Mouse (Mus musculus) activated CD4-positive, CD25-positive, alpha-beta regulatory T cell, adult 4 months (primary cell): Measurements from ENCODE around the gene Samd4b. TPM values are rescaled to one million over a fixed set of nuclear protein-coding genes. Genes with fewer than 3 reads are reported as not detected.

ENCODE experiments used
- ATAC-seq: one replicate; pipeline ENCODE4 v1.8.0; 2017
- polyA plus RNA-seq, 2 experiments: library from polyadenylated mRNA; unstranded; fragments of 100-300 nt; shearing (Covaris generic); gene quantifications; one replicate each; pipeline ENCODE4 v1.2.1; 2017

Samd4b gene
- polyA plus RNA-seq, 2 experiments from 2014 or later = 6.2 to 7.4 TPM

DNA sequence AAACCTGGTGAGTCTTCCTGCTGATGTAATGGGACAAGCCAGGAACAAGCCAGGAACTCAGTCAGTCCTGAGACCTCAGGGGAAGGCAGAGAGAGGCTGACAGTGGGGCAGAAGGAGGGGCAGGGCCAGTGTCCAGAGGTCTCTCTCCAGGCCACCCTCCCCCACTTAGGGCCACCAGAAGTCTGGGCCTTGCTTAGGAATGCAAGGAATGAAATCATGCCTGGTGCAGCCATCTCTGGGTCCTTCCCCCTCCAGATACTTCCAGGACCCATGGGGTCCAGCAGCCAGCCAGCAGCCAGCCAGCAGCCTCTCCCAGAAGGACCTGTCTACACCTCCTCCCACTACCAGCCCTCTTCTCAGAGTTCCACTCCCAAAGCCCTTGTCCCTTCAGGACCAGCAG is 10.3 kb downstream of the Samd4b start:
- ATAC-seq = no peak

DNA sequence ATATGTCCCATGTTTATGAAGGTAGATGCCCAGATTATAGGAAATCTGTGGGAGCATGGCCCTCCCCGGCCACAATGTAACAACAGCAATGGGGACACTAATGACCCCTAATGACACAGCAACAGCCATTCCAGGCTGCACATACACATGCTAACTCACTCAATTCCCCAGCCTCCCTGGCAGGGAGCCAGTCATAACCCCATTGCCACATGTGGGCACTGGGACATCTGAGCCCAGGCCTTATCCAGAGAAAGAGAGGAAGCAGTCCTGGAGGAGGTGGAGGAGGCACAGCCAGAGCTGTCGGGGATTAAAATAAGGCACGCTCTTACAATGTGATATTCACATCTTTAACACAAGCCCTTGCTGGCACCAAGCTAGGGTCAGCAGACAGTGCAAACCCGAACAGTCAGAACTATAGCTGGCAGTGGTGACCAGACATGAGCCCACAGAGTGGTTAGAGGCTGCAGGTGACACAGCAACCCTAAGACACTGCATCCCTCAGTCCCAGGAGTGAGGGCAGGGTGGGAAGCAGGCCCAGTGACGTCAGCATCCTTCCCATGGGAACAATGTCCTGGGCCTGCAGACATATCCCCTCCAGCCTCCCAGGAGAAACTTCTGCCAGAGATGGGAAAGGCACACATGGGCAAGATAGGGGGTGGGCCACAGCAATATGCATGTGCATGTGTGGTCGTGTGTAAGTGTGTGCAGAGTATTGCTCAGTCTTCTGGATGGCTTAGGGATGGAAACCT is 11.1 kb downstream of the Samd4b start:
- no peak for ATAC-seq

- no peak for ATAC-seq
These were observed 12.9 kb downstream of the Samd4b start for GRCm38 (mm10) chr7:28585001-28585400.

DNA sequence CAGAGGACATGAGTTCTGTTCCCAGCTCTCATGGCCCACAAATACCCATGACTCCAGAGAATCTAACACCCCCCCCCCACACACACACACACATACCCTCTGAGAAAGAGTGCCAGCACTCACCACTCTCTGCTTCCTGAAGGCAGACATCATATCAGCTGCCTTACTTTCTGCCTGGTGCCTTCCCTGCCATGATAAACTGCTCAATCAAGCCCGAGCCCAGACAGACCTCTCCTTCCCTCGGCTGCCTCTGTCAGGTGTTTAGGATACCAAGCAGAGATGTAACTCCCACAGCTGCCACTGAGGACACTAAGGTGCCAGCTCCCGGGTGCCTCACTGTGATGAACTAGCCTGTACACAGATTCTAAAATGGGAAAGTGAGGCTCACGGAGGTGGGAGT is 13.5 kb downstream of the Samd4b start:
- no peak for ATAC-seq

DNA sequence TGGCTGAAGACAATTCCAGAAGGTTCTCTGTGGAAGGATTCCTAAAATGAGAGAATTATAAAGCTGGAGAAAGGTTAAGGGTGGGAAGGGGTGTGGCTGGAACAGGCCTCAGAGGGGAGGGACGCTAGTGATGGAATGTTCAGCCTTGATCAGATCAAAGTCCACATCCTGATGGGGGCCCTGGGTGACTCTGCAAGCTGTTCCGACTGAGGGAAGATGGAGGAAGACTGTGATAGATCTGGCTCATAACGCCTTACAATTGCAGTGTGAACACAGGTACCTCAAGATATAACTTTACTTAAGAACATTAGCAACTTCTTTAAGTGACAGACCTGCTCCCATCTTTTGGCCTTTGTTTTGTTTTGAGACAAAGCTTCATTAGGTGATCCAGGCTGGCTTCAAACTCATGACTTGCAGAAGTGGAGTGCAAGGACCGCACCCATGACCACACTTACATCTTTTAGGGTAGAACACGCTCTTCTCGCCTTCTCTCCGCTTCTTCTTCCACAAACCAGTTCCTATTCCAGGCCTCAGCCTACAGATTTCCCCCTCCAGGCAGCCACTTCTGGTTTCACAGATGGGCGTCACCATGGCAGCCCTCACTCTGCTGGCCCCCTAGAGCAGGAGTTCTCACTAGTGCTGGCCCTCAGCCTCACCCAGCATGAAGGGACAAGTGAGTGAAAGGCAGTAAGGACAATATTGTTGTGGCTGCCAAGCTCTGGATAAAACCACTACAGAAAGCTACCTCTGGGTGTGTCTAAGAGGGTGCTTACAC is 14.2 kb downstream of the Samd4b start:
- ATAC-seq = no peak

DNA sequence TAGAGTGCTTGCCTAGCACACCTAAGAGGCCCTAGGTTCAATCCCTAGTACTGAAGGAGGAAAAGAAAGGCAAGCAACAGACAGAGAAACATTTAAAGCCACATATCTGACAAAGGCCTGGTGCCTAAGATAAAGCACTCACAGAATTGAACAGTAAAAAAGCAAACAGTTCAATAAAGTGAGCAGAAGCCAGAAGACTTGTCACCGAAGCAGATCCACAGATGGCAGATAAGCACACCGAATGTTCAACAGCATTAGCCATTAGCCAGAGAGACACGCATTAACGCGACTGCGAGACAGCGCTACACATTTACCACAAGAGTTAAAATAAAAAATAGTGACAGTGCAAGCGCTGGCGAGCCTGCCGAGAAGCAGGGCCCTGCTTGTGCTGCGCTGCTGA is 15.1 kb downstream of the Samd4b start:
- ATAC-seq = no peak

DNA sequence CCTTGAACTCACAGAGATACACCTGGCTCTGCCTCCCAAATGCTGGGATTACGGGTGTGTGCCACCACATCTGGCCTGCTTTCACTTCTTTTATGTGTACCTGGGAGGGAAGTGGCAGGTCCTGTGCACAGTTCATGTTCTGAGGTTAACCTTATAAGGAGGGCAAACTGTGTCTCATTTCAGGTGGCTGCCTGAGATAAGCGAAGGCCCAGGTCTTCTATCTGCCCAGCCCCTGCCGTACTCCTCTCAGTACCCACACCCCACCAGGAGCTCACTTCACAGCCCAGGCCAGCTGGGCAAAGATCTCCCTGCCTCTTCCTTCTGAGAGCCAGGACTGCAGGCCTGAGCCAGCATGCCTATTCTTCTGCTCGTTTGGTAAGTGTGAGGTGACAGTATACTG is 16.2 kb downstream of the Samd4b start:
- no peak for ATAC-seq

GRCm38 (mm10) chr7:28579826-28580225 is 18.1 kb downstream of the Samd4b start:
- no peak for ATAC-seq

DNA sequence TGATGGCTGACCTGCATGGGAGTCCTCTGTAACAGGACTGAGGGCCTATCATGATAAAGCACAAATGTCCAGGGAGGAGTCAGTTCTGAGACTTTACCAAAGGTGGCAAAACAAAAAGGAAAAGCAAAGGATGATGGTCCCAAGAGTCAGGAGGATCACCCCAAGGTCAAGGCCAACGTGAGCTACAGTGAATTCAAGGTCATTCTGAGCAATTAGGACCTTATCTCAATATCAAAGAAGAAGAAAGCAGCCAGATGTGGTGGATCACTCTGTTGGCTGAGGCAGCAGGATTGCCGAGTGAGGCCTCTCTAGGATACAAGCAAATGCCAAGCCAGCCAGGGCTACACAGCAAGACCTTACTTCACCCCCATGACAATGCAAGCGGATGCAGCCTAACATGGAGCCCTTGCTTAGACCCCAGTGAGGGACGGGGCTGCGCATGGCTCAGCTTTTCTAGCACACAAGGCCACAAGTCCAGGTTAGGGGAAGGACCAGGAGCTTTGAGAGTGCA is 19.3 kb downstream of the Samd4b start:
- no peak for ATAC-seq

GRCm38 (mm10) chr7:28577826-28578542 is 20.0 kb downstream of the Samd4b start:
- ATAC-seq = no peak

- ATAC-seq = no peak
These were observed 21.6 kb downstream of the Samd4b start for GRCm38 (mm10) chr7:28576271-28576914.

DNA sequence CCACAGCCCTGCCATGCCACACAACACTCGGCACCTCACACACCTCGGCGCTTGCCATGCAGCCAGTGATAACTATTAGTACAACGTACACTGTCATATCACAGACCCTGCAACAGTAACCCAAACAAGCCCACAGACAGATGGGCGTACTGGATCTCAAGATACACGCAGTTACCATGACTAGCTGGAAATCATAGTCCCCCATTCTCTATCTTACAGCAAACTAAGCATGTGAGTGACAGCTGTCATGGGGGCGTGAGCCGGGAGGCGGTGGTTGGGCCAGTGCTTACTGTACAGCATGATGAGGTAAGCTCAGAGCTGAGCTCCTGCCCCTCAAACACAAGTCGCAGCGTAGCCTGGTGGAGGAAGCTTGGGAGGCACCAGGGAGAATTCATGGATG is 22.3 kb downstream of the Samd4b start:
- no peak for ATAC-seq

DNA sequence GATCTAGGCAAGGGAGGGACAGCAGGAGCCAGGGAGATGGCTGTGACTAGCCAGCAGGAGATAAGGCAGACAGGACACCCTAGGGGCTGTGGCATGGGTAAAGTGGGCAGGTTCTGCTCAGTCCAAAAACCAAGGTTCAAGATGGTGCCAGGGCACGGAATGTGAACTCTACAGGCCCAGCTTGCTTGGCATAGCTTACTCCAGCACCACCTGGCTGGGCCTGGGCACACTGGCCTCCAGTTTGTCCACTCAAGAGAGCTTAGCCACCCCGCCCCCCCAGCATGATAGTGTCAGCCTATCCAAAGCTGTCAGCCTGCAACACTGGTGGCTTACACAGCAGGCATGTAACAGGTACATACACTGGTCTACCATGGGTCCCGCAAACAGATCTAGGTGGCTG is 24.7 kb downstream of the Samd4b start:
- no peak for ATAC-seq

DNA sequence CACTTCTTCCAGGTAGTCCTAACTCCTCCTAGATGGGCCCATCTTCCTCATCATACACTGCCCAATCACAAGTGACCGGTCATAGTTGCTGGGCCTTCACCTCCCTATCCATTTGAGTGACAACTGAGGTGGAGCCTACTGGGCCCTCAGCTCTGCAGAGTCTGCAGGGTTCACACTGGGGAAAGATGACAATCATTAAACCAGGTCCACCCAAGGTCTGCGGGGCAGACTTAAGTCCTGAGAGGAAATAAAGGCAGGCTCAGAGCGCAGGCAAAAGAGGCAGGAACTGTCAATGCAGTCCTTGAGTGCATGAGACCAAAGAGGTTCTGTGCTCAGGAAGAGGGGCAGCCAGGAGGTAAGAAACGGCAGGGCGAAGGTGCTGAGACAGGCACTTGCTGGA is 25.3 kb downstream of the Samd4b start:
- ATAC-seq = no peak

DNA sequence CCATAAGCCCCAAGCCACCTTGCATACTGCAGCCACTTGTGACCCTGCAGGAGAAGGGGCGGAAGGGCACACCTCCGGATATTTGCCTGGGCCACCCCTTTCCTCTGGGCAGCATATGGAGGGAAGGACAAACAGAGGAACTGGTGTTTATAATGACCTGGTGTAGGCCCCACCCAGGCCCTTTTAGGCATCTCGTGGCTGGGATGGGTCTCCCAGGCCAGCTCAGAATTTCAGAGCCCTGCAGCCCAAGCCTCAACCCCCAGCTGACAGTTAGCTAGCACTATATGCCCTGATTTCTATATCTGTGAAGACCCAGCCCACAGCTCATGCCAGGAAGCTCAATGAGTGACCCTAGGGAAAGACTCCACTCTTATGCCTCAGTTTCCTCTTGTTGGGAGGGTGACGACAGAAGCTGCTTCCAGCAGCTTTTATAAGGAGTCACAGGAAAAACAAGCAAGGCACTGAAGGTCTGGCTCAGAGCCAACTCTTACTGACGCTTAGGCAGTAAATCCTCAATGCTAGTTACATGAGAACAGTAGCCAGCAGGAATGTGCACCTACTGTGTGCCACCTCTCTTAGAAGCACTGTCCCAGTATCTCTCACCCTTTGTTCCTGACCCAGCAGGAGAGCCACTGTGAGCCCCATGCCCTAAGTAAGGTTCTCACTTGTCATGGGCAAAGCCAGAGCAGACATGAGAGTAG is 26.8 kb downstream of the Samd4b start:
- no peak for ATAC-seq

GRCm38 (mm10) chr7:28570291-28570981 is 27.5 kb downstream of the Samd4b start:
- no peak for ATAC-seq

DNA sequence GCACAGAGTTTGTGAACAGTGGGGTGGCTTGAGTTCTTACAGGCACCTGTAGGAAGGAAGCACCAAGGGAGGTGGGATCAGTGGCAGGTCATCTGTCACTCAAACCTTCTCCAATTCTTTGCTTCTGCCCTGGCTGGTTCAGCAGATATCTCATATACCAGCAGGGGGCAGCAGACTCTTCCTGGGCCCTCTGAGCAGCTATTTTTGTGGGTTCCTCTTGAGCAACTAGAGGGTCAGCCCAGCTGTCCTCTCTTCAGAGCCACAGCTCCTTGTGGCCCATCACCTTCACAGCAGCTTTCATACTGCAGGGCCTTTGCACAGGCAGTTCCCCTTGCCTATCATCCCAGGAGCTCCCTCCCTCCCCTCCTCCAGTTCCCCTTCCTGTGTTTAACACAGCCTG is 29.7 kb downstream of the Samd4b start:
- no peak for ATAC-seq

GRCm38 (mm10) chr7:28567539-28567938 is 30.4 kb downstream of the Samd4b start:
- ATAC-seq = no peak

- no peak for ATAC-seq
These were observed 32.5 kb downstream of the Samd4b start for GRCm38 (mm10) chr7:28565407-28565806.

DNA sequence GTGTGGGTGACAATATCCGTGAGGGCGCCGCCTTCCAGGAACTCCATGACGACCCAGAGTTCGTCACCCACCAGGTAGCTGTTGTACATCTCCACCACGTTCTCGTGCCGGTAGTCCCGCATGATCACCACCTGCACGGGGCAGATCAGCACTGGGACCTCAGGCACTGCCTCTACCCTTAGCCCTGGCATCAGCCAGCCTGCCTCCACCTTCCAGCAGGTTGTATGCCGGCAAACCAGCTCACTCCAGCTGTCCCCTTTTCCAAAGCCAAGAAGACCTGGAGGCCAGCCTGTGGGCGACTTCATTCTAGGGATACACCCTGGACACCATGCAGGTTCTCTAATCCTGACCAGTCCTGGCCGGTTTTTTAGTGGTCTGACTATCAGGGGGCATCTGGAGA is 35.0 kb downstream of the Samd4b start:
- no peak for ATAC-seq

DNA sequence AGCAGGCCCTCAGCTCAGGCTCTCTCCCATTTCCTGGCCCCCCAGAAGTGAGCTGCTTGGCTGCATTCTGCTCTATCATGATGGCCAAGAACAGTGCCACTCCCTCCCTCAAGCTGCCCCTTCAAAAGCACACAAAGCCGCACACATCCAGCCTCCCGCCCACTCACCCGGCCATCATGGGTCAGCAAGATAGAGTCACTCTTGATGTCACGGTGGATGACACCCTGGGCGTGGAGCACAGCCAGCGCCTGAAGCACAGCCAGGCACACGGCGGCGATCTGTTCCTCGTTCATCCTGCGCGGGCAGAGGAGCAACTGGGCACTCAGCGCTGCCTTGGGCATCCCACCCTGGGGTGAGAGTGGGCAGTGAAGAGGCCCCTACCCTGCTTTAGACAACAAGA is 35.6 kb downstream of the Samd4b start:
- ATAC-seq = no peak

GRCm38 (mm10) chr7:28561967-28562366 is 36.0 kb downstream of the Samd4b start:
- no peak for ATAC-seq
